Mouse (Mus musculus) liver (tissue): ENCODE results near the gene Ampd2.

ENCODE experiments used
- DNase-seq: peaks from one replicate; pipeline ENCODE4 v3.0.0-alpha.2; 2020; ENCODE audit warnings: mixed read lengths

Gene Ampd2

DNA sequence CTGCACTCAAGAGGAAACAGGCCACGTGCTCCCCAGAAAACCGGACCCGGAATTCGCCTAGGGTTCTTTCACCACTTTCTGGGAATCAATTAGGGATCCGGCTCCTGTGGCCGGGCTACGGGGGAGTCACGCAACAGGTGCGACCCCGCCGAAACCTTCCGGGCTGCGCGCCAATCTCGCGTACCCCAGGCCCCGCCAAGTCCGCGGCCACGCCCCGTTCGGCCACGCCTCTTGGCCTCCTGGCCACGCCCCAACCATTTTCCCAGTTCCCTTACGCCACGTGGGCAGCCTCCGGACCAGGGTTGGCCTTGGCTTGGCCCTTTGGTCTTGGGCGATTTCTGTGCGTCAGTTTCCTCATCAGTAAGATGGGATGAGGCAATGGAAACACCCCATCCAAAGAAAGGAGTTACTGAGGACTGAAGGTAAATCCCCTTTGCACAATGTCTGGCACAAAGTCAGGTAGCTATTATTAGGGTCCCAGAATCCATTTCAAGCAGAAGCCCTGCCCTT, at the start of gene Ampd2:
Gene Ampd2 (minus strand): TSS at position 182 of the 510 bp plus-strand sequence.
- DNase-seq, result peak; percentile 94

GRCm38 (mm10) chr3:108134701-108135100, 48.2 kb upstream of the Ampd2 start:
- DNase-seq, result no peak

GRCm38 (mm10) chr3:108132484-108132883, 46.0 kb upstream of the Ampd2 start:
- no peak for DNase-seq

GRCm38 (mm10) chr3:108131821-108132220, 45.4 kb upstream of the Ampd2 start:
- DNase-seq, result no peak

DNA sequence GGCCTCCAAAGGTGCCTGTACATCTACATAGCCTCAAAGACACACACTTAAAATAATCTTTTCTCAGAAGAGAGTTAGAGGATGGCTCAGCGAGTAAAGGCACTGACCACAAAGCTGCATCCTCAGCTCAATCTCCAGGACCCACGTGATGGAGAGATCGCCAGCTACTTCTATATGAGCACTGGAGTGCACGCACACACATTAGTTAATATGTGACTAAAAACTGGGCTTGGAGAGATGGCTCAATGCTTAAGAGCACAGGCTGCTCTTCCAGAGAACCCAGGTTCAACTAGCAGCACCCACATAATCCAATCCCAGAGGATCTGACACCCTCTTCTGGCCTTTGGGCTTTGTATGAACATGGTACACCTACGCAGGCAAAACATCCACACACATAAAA, 44.8 kb upstream of the Ampd2 start:
- no peak for DNase-seq

- DNase-seq, result no peak
Observed at GRCm38 (mm10) chr3:108129804-108130203, 43.4 kb upstream of the Ampd2 start.

DNA sequence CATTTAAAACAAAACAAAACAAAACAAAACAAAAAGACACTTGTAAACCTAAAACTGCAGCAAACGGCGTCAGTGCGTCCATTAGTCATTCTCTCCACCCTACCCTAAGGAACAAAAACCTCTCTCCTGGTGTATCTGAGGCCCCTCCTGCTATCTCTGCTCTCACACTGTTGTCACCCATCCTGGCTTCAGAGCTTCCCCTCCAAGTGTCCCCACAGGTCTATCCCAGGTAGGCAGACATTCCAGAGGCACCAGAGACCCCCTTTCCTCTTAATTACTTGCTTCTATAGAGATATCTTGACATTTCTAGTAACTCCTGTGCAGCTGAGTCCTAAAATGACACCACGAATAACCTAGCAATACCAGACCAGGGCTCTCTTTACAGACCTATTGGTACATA, 42.9 kb upstream of the Ampd2 start:
- peak; percentile 33 for DNase-seq

DNA sequence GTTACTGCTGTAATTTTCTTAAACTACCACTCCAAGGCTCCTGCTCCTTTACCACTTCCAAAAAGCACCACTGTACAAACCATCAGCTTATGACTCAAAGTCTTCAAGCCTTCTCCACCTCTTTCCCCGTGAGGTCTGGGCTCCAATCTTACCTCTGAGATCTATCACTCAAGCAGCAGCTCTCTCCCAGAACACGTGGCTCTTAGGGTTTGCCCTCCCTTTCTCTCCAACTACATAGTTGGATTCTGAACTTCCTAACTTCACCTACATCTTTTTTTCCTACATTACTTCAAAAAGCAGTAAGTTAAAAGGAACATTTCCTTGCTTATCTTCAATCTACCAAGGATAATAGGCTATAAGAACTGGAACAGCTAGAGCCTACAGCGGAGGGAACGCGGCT, 42.1 kb upstream of the Ampd2 start:
- no peak for DNase-seq

DNA sequence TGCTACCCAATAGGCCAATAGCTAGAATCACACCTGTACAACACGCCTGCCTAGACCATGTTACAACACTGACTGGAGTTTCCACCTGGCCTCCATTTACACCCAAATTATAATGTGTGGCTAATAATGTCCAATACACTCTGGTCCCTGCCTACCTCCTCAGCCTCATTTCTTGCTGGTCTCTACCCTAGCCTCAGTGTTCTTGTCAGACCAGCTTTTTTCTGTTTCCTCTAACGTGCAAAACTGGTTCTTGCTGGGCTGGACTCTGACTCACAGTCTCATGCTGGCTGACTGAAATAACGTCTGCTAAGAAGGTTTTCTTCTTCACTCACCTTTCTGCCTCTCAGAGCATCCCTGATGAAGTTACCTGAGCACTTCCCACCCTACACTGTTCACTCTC, 39.9 kb upstream of the Ampd2 start:
- DNase-seq, result no peak

- no peak for DNase-seq
Observed at GRCm38 (mm10) chr3:108124131-108124530, 37.7 kb upstream of the Ampd2 start.

DNA sequence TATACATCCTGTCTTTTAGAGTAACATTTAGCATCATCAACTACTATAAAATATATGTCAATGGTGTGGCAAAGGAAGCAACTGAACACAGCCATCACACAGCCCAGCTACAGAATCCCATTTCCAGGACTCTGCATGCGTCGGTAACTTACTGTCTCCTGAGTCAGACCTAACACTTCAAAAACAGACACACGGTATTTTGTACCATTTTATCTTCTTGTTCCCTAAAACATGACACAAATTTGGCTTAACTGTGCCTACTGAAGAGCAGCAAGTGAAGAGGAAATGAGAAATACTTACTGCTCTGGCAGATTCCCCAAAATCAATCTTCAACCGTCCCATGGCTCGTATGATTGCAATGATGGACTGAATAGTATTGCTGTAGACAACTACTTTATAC, 36.8 kb upstream of the Ampd2 start:
- DNase-seq, result no peak

DNA sequence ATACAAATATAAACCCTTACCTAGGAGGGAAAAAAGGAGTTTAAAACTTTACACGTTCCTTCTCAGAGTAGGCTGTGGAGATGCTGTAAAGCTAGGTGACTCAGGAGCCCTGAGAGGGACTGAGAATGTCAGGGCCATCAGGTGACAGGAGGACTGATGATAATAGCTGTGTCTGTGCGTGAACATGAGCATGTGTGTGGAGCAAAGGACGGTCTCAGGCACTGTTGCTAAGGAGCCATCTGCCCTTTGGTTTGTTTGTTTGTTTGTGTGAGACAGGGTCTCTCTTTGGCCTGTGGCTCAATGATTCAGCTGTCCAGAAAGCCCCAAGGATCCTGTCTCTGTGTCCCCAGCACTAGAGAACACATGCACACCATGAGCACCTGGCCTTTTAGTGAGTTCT, 34.6 kb upstream of the Ampd2 start:
- DNase-seq, result no peak

- no peak for DNase-seq
Observed at GRCm38 (mm10) chr3:108117465-108117864, 31.0 kb upstream of the Ampd2 start.

GRCm38 (mm10) chr3:108113591-108114289, 27.3 kb upstream of the Ampd2 start:
- DNase-seq, result no peak

DNA sequence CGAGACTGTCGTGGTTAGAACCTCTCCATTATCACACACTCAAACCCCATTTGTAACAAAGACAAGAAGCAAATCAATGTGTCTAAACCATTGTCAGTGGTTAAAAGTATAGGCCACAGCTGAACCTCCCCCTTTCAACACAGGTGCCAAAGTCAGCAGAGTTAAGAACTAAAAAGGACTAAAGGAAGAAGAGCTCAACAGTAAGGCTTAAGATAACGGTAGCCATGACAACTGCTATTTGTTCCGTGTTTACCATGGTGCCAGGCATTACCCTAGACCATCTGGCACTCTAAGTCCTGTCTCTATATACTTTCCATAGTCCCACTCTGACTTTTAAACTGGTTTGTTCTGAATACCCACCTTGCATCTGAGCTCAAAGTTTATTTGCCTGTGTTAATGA, 26.2 kb upstream of the Ampd2 start:
- DNase-seq, result no peak

DNA sequence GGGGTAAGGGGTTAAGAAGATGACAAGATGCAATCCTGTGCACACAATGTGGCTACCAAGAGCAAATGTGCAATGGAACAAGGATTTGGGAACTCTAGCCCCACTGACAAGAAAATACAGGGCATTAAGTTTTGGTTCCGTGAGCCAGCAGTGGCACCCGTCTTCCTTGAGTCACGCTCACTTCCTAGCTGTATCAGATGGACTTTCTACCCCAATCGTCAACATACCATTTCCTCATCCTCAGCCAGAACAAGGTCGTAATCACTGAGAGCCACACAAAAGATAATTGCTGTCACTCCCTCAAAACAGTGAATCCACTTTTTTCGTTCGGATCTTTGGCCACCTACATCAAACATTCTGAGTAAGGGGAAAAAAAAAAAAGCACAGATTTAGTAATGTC, 25.8 kb upstream of the Ampd2 start:
- DNase-seq, result no peak

- DNase-seq, result no peak
Observed at GRCm38 (mm10) chr3:108111320-108111719, 24.9 kb upstream of the Ampd2 start.

DNA sequence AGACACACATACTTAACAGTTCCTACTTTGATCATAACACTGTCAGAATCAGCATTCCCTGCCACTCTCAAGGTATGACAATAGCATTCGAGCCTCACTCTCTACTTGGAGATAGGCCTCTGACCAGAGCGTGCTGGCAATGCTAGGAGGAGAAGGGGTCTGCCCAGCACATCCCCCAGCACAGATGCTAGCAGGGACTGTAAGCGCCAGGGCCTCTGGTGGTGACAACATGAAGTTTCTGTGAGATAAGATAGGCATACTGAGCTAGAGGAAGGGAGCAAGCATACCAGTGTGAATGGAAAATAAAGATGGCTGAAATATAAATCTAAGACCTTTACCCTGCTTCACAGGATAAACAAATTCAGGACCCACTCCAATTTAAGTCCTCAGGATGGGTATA, 18.8 kb upstream of the Ampd2 start:
- peak; percentile 69 for DNase-seq

GRCm38 (mm10) chr3:108102075-108102474, 15.6 kb upstream of the Ampd2 start:
- DNase-seq, result no peak

GRCm38 (mm10) chr3:108101594-108101993, 15.1 kb upstream of the Ampd2 start:
- no peak for DNase-seq

DNA sequence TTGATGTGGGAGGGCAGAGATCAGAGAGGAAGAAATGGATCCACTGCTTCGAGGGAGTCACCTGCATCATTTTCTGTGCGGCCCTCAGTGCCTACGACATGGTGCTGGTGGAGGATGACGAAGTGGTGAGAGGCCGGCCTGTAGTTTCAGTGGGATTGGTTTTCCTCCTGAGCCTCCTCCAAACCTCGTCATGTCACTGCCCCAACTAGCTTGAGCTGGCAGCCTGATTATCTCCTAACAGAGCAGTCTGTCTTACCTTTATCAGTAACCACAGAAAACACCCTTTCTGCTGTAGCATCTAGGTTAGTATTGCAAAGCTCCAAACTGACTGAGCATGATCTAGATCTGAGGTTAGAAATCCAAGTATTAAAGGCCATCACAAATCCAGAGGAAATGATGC, 11.9 kb upstream of the Ampd2 start:
- peak; percentile 80 for DNase-seq

DNA sequence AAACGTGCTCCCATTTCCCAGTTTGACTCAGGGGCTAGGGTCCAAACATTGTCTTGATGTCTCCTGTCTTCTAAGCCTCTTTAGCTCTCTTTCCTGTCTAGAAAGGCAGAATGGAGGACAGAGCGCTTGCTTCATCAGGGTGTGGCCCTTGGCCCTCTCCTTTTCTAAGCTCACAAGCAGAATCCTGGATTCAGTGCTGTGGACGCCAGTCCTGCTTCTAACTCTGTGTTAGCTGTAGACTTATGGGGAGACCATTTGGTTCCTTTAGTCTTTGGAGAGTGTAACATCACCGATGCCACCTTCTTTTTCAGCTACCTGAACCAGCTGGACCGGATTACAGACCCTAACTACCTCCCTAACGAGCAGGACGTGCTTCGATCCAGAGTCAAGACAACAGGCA, 11.2 kb upstream of the Ampd2 start:
- DNase-seq, result peak; percentile 56

GRCm38 (mm10) chr3:108096726-108097125, 10.3 kb upstream of the Ampd2 start:
- DNase-seq, result peak; percentile 76

DNA sequence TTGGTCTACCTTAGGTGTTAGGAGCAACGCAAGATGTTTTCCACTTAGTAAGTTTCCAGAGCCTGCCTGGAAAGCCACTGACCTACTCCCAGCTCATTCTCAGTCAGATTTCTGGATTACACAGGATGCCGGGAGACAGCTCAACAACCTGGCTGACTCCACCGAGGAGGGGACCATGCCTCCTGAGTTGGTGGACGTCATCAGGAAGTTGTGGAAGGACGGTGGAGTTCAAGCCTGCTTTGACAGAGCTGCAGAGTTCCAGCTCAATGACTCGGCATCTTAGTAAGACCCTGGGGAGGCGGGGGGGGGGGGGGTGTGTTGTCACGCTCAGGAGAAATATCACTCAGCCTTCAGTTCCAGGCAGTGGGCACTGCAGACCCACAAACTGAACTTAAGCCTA, 9.8 kb upstream of the Ampd2 start:
- peak; percentile 70 for DNase-seq
